Mouse (Mus musculus): Measurements from ENCODE around the gene Gins1. TPM values are rescaled to one million over a fixed set of nuclear protein-coding genes. Genes with fewer than 3 reads are reported as not detected.
A peak's percentile ranks its signal among the peaks of the same experiment; 100 is the strongest.

Gene Gins1
- polyA plus RNA-seq, 1 experiment from 2014 or later: 25.4 TPM

- no peaks in the 10 kb centered on the region for H3K9me3 ChIP-seq (replicated peaks; ENCODE audit: control insufficient read depth, low read length)
- WGBS: 90% methylated on average over 8 of the region's 8 CpGs
- no peak overlapping the region for H3K4me3 ChIP-seq (replicated peaks; ENCODE audit: low read length)
- H3K9ac ChIP-seq (ENCODE audit: low read length): no peak overlapping the region
- no peak overlapping the region for H3K4me2 ChIP-seq (ENCODE audit: low read depth, low read length)
- no peak overlapping the region for H3K27ac ChIP-seq (ENCODE audit: low read length)
- H3K27me3 ChIP-seq (ENCODE audit: control insufficient read depth, insufficient read depth, low read length): no peaks in the 10 kb centered on the region
- no peaks in the 10 kb centered on the region for H3K36me3 ChIP-seq (ENCODE audit: control insufficient read depth, insufficient read depth, low read length)
- no peak for ATAC-seq (ENCODE audit: insufficient read depth, low FRiP score)
- H3K4me1 ChIP-seq (ENCODE audit: control insufficient read depth, insufficient read depth, low read length): no peaks in the 10 kb centered on the region
Measured at GRCm38 (mm10) chr2:150884075-150884778, 21.0 kb upstream of the Gins1 start.

GRCm38 (mm10) chr2:150884779-150885110, 20.5 kb upstream of the Gins1 start:
- Histone ChIP-seq H3K4me1 (ENCODE audit: control insufficient read depth, insufficient read depth, low read length) (no peaks in the 10 kb centered on the region), H3K9me3 (replicated peaks; ENCODE audit: control insufficient read depth, low read length) (no peaks in the 10 kb centered on the region), H3K4me2 (ENCODE audit: low read depth, low read length) (no peak overlapping the region), H3K27me3 (ENCODE audit: control insufficient read depth, insufficient read depth, low read length) (no peaks in the 10 kb centered on the region), H3K9ac (ENCODE audit: low read length) (no peak overlapping the region), H3K27ac (ENCODE audit: low read length) (no peak overlapping the region), H3K4me3 (replicated peaks; ENCODE audit: low read length) (no peak overlapping the region), H3K36me3 (ENCODE audit: control insufficient read depth, insufficient read depth, low read length) (no peaks in the 10 kb centered on the region)
- 77% methylated on average over 1 of the region's 1 CpGs for WGBS
- ATAC-seq (ENCODE audit: insufficient read depth, low FRiP score): peak; percentile 74

- no peaks in the 10 kb centered on the region for H3K4me1 ChIP-seq (ENCODE audit: control insufficient read depth, insufficient read depth, low read length)
- ATAC-seq (ENCODE audit: insufficient read depth, low FRiP score): no peak
- no peak overlapping the region for H3K9ac ChIP-seq (ENCODE audit: low read length)
- H3K4me3 ChIP-seq (replicated peaks; ENCODE audit: low read length): no peak overlapping the region
- H3K27me3 ChIP-seq (ENCODE audit: control insufficient read depth, insufficient read depth, low read length): no peaks in the 10 kb centered on the region
- no peaks in the 10 kb centered on the region for H3K36me3 ChIP-seq (ENCODE audit: control insufficient read depth, insufficient read depth, low read length)
- no peaks in the 10 kb centered on the region for H3K9me3 ChIP-seq (replicated peaks; ENCODE audit: control insufficient read depth, low read length)
- H3K27ac ChIP-seq (ENCODE audit: low read length): no peak overlapping the region
- no peak overlapping the region for H3K4me2 ChIP-seq (ENCODE audit: low read depth, low read length)
- 76% methylated on average over 1 of the region's 1 CpGs for WGBS
Measured at GRCm38 (mm10) chr2:150885814-150886213, 19.4 kb upstream of the Gins1 start.

- H3K4me1 ChIP-seq (ENCODE audit: control insufficient read depth, insufficient read depth, low read length): no peaks in the 10 kb centered on the region
- no peak for ATAC-seq (ENCODE audit: insufficient read depth, low FRiP score)
- H3K4me3 ChIP-seq (replicated peaks; ENCODE audit: low read length): no peak overlapping the region
- H3K27me3 ChIP-seq (ENCODE audit: control insufficient read depth, insufficient read depth, low read length): no peaks in the 10 kb centered on the region
- no peak overlapping the region for H3K27ac ChIP-seq (ENCODE audit: low read length)
- no peak overlapping the region for H3K4me2 ChIP-seq (ENCODE audit: low read depth, low read length)
- no peaks in the 10 kb centered on the region for H3K36me3 ChIP-seq (ENCODE audit: control insufficient read depth, insufficient read depth, low read length)
- H3K9me3 ChIP-seq (replicated peaks; ENCODE audit: control insufficient read depth, low read length): no peaks in the 10 kb centered on the region
- H3K9ac ChIP-seq (ENCODE audit: low read length): no peak overlapping the region
Measured at GRCm38 (mm10) chr2:150886315-150886714, 18.9 kb upstream of the Gins1 start.

- Histone ChIP-seq H3K4me3 (replicated peaks; ENCODE audit: low read length) (no peak overlapping the region), H3K4me2 (ENCODE audit: low read depth, low read length) (no peak overlapping the region), H3K9ac (ENCODE audit: low read length) (no peak overlapping the region), H3K9me3 (replicated peaks; ENCODE audit: control insufficient read depth, low read length) (no peaks in the 10 kb centered on the region), H3K27ac (ENCODE audit: low read length) (no peak overlapping the region), H3K27me3 (ENCODE audit: control insufficient read depth, insufficient read depth, low read length) (no peaks in the 10 kb centered on the region), H3K36me3 (ENCODE audit: control insufficient read depth, insufficient read depth, low read length) (no peaks in the 10 kb centered on the region), H3K4me1 (ENCODE audit: control insufficient read depth, insufficient read depth, low read length) (no peaks in the 10 kb centered on the region)
- no peak for ATAC-seq (ENCODE audit: insufficient read depth, low FRiP score)
- 65% methylated on average over 2 of the region's 2 CpGs for WGBS
Measured at GRCm38 (mm10) chr2:150887370-150887769, 17.8 kb upstream of the Gins1 start.

- Histone ChIP-seq H3K9ac (ENCODE audit: low read length) (no peak overlapping the region), H3K4me3 (replicated peaks; ENCODE audit: low read length) (no peak overlapping the region), H3K27ac (ENCODE audit: low read length) (no peak overlapping the region), H3K4me2 (ENCODE audit: low read depth, low read length) (no peak overlapping the region), H3K27me3 (ENCODE audit: control insufficient read depth, insufficient read depth, low read length) (no peaks in the 10 kb centered on the region), H3K36me3 (ENCODE audit: control insufficient read depth, insufficient read depth, low read length) (no peaks in the 10 kb centered on the region), H3K9me3 (replicated peaks; ENCODE audit: control insufficient read depth, low read length) (no peaks in the 10 kb centered on the region), H3K4me1 (ENCODE audit: control insufficient read depth, insufficient read depth, low read length) (no peaks in the 10 kb centered on the region)
- ATAC-seq (ENCODE audit: insufficient read depth, low FRiP score): no peak
- WGBS: 83% methylated on average over 2 of the region's 2 CpGs
Measured at GRCm38 (mm10) chr2:150894617-150895267, 10.5 kb upstream of the Gins1 start.

GRCm38 (mm10) chr2:150895691-150896252, 9.4 kb upstream of the Gins1 start:
- Histone ChIP-seq H3K4me1 (ENCODE audit: control insufficient read depth, insufficient read depth, low read length) (no peaks in the 10 kb centered on the region), H3K4me2 (ENCODE audit: low read depth, low read length) (no peak overlapping the region), H3K27ac (ENCODE audit: low read length) (no peak overlapping the region), H3K9me3 (replicated peaks; ENCODE audit: control insufficient read depth, low read length) (no peaks in the 10 kb centered on the region), H3K36me3 (ENCODE audit: control insufficient read depth, insufficient read depth, low read length) (no peaks in the 10 kb centered on the region), H3K4me3 (replicated peaks; ENCODE audit: low read length) (no peak overlapping the region), H3K9ac (ENCODE audit: low read length) (no peak overlapping the region), H3K27me3 (ENCODE audit: control insufficient read depth, insufficient read depth, low read length) (no peaks in the 10 kb centered on the region)
- WGBS: 84% methylated on average over 7 of the region's 7 CpGs
- no peak for ATAC-seq (ENCODE audit: insufficient read depth, low FRiP score)

GRCm38 (mm10) chr2:150900341-150900740, 4.9 kb upstream of the Gins1 start:
- 85% methylated on average over 6 of the region's 6 CpGs for WGBS
- H3K36me3 ChIP-seq (ENCODE audit: control insufficient read depth, insufficient read depth, low read length): no peaks in the 10 kb centered on the region
- ATAC-seq (ENCODE audit: insufficient read depth, low FRiP score): no peak

GRCm38 (mm10) chr2:150902347-150902746, 2.9 kb upstream of the Gins1 start:
- no peak overlapping the region for H3K4me2 ChIP-seq (ENCODE audit: low read depth, low read length)
- H3K9ac ChIP-seq (ENCODE audit: low read length): no peak overlapping the region
- H3K4me1 ChIP-seq (ENCODE audit: control insufficient read depth, insufficient read depth, low read length): peaks cover 9% of the 10 kb centered on the region
- H3K27ac ChIP-seq (ENCODE audit: low read length): no peak overlapping the region
- no peak overlapping the region for H3K4me3 ChIP-seq (replicated peaks; ENCODE audit: low read length)
- ATAC-seq (ENCODE audit: insufficient read depth, low FRiP score): no peak
- H3K9me3 ChIP-seq (replicated peaks; ENCODE audit: control insufficient read depth, low read length): no peaks in the 10 kb centered on the region
- 77% methylated on average over 8 of the region's 8 CpGs for WGBS
- H3K27me3 ChIP-seq (ENCODE audit: control insufficient read depth, insufficient read depth, low read length): no peaks in the 10 kb centered on the region
- no peaks in the 10 kb centered on the region for H3K36me3 ChIP-seq (ENCODE audit: control insufficient read depth, insufficient read depth, low read length)

More at GRCm38 (mm10) chr2:150900341-150900740, 4.9 kb upstream of the Gins1 start:
- Histone ChIP-seq H3K4me3 (replicated peaks; ENCODE audit: low read length) (no peak overlapping the region), H3K9ac (ENCODE audit: low read length) (no peak overlapping the region), H3K27ac (ENCODE audit: low read length) (no peak overlapping the region), H3K4me1 (ENCODE audit: control insufficient read depth, insufficient read depth, low read length) (peaks cover 9% of the 10 kb centered on the region), H3K4me2 (ENCODE audit: low read depth, low read length) (no peak overlapping the region), H3K9me3 (replicated peaks; ENCODE audit: control insufficient read depth, low read length) (no peaks in the 10 kb centered on the region), H3K27me3 (ENCODE audit: control insufficient read depth, insufficient read depth, low read length) (no peaks in the 10 kb centered on the region)
